Mouse (Mus musculus) bone marrow macrophage, adult 2 months (primary cell): ENCODE results near the gene Hoxd1.

ENCODE experiments used
- CTCF ChIP-seq: IDR thresholded peaks from 2 replicates; pipeline ENCODE4 v1.5.1; 2012; ENCODE audit warnings: low read depth, mild to moderate bottlenecking, low read length, moderate library complexity
- POLR2A ChIP-seq: IDR thresholded peaks from 2 replicates; pipeline ENCODE4 v1.6.1; 2012; ENCODE audit warnings: mild to moderate bottlenecking, low read depth, low read length, borderline replicate concordance

DNA sequence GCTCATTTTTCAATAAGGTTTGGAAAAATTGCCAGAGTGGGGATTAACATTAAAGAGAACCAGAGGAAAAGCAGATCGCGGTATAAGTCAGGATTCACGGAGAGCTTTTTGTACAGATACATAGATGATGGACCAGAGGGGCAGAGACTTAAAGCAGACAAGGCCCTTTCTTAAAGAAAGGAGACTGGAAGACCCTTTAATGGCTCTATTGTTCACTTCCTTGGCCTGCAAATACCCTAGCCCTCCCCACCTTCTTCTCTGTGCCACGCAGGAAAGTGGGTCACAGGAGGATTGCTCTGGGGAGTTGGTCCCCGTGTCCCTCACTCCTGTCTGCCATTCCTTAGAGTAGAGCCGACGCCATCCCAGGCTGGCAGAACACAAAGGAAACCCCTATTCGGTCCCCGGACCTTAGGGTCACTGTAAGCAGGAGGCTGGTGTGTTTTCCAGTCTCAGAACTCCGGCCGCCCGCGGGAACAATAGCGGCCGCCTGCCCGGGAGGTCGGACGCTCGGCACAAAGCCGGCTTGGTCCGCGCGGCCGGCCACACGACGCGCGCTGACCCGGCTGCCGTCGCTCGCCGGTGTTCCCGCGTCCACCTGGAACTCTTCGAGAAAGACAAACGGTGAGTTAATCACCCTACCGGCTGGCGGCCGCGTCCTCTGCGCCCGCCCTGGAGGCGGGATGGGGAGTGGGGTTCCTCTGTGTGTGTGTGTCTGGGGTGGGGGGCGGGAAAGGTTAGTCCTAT is 10.2 kb upstream of the Hoxd1 start:
- TF ChIP-seq CTCF (no peak), POLR2A (no peak)
